Mouse (Mus musculus): ENCODE data around the gene Mtch1. TPM values are rescaled to one million over a fixed set of nuclear protein-coding genes. Genes with fewer than 3 reads are reported as not detected.

The Mtch1 gene
- 193 TPM for polyA plus RNA-seq (2014; fragmentation: Illumina TruSeq; extraction: RNeasy Lipid Tissue Mini Kit (QIAGEN cat#74804); ENCODE audit: low read depth, low replicate concordance)

GRCm38 (mm10) chr17:29347645-29348256, at the start of gene Mtch1:
TSS of gene Mtch1 (minus strand) at chr17:29347934.

GRCm38 (mm10) chr17:29360761-29361221, 13.1 kb upstream of the Mtch1 start, which contains the start of gene Fgd2:
TSS of gene Fgd2 (plus strand) at chr17:29360914.

GRCm38 (mm10) chr17:29317380-29317779, 30.4 kb downstream of the Mtch1 start, which contains the start of gene Pi16:
TSS of gene Pi16 (plus strand) at chr17:29317680.

Other genes with a start within 250 kb of the Mtch1 start
- 0.10 TPM for gene Rab44, start 233.8 kb downstream of the Mtch1 start, polyA plus RNA-seq (2014; fragmentation: Illumina TruSeq; extraction: RNeasy Lipid Tissue Mini Kit (QIAGEN cat#74804); ENCODE audit: low read depth, low replicate concordance)
- gene Cpne5, start 109.8 kb downstream of the Mtch1 start, polyA plus RNA-seq (2014; fragmentation: Illumina TruSeq; extraction: RNeasy Lipid Tissue Mini Kit (QIAGEN cat#74804); ENCODE audit: low read depth, low replicate concordance), result 5.8 TPM
- gene Ppil1, start 83.7 kb downstream of the Mtch1 start, polyA plus RNA-seq (2014; fragmentation: Illumina TruSeq; extraction: RNeasy Lipid Tissue Mini Kit (QIAGEN cat#74804); ENCODE audit: low read depth, low replicate concordance), result 41.0 TPM
- 295 TPM for gene BC004004, start 79.1 kb downstream of the Mtch1 start, polyA plus RNA-seq (2014; fragmentation: Illumina TruSeq; extraction: RNeasy Lipid Tissue Mini Kit (QIAGEN cat#74804); ENCODE audit: low read depth, low replicate concordance)
- gene Pi16, start 30.3 kb downstream of the Mtch1 start, polyA plus RNA-seq (2014; fragmentation: Illumina TruSeq; extraction: RNeasy Lipid Tissue Mini Kit (QIAGEN cat#74804); ENCODE audit: low read depth, low replicate concordance), result 59.2 TPM
- gene Fgd2, start 13.0 kb upstream of the Mtch1 start, polyA plus RNA-seq (2014; fragmentation: Illumina TruSeq; extraction: RNeasy Lipid Tissue Mini Kit (QIAGEN cat#74804); ENCODE audit: low read depth, low replicate concordance), result 2.9 TPM
- gene Pim1, start 142.8 kb upstream of the Mtch1 start, polyA plus RNA-seq (2014; fragmentation: Illumina TruSeq; extraction: RNeasy Lipid Tissue Mini Kit (QIAGEN cat#74804); ENCODE audit: low read depth, low replicate concordance), result 29.5 TPM
- gene Gm17657, start 201.7 kb upstream of the Mtch1 start, polyA plus RNA-seq (2014; fragmentation: Illumina TruSeq; extraction: RNeasy Lipid Tissue Mini Kit (QIAGEN cat#74804); ENCODE audit: low read depth, low replicate concordance), result not detected
- gene Tbc1d22b, start 201.9 kb upstream of the Mtch1 start, polyA plus RNA-seq (2014; fragmentation: Illumina TruSeq; extraction: RNeasy Lipid Tissue Mini Kit (QIAGEN cat#74804); ENCODE audit: low read depth, low replicate concordance), result 13.7 TPM
- gene Tmem217, start 204.5 kb upstream of the Mtch1 start, polyA plus RNA-seq (2014; fragmentation: Illumina TruSeq; extraction: RNeasy Lipid Tissue Mini Kit (QIAGEN cat#74804); ENCODE audit: low read depth, low replicate concordance), result not detected

All from heart, adult 10 weeks (tissue).